Mouse (Mus musculus): Measurements from ENCODE around the gene Rassf10. TPM values are rescaled to one million over a fixed set of nuclear protein-coding genes. Genes with fewer than 3 reads are reported as not detected.

Rassf10 gene
- total RNA-seq, 2 experiments from 2014 or later, result 0.96 to 1.0 TPM

DNA sequence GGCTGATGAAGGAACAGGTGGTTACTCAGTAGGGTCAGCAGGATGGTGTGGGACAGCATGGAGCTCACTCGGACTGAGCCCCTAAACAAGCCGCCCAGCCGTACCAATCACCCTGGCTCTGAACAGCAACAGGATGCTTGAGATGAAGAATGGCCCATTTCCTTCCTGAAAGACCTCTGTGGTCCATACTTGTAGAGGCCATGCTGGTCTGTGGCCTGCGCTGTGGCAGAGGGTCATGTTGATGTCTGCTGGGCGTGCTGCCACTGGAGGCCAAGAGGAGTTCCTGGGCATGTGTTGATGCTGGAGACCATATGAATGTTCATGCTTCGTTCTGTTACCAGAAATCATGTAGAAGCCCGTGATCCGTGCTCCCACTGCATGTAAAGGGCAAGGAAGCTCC, 16.7 kb upstream of the Rassf10 start:
- TF ChIP-seq CTCF (conservative IDR thresholded peaks at IDR 0.05), result no peak
- no peak overlapping the region for H3K27ac ChIP-seq
- no peak overlapping the region for H3K4me3 ChIP-seq
- DNase-seq (ENCODE audit: low spot score in 2 of 2), result no peak

DNA sequence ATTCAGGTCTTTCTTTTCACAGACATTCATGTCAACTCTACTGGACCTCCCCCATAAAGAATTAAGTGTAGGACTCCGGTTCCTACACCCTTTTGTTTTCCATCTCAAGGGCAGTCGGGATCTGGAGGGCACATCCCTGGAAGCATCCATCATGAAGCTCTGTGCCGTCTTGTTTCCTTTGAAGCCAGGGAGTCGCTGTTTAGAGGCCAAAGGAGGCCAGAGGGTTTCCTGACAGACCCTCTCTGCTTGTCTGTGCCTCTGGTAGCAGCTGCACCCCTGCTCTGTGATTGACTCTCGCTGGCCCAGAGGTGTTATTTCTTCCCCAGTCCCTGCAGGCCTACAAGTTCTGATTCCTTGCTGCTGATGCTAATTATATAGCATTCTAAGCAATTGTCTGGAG, 14.8 kb upstream of the Rassf10 start:
- no peak for TF ChIP-seq CTCF (conservative IDR thresholded peaks at IDR 0.05)
- H3K4me3 ChIP-seq, result no peak overlapping the region
- H3K27ac ChIP-seq, result no peak overlapping the region
- no peak for DNase-seq (ENCODE audit: low spot score in 2 of 2)

DNA sequence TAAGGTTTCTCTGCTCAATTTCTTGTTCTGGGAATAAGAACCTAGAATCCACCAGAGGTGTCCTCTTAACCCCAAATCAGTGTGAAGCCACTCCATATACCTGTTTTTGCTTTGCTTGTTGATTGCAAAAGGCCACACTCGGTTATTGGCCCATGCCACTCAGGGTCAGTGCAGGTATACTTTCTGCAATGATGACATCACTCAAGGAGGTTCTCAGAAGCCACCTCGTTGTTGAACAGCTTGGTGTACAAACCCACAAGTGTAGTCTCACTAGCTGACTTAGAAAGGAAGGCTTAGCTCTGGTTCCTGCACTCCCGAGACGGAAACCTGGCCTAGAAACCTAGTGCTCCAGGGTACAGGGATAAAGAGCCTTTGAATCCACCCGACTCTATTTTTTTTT, 11.2 kb upstream of the Rassf10 start:
- H3K4me3 ChIP-seq, result no peak overlapping the region
- no peak for TF ChIP-seq CTCF (conservative IDR thresholded peaks at IDR 0.05)
- DNase-seq (ENCODE audit: low spot score in 2 of 2), result no peak
- no peak overlapping the region for H3K27ac ChIP-seq

GRCm38 (mm10) chr7:112943056-112943455, 10.7 kb upstream of the Rassf10 start:
- TF ChIP-seq CTCF (conservative IDR thresholded peaks at IDR 0.05), result no peak
- no peak for DNase-seq (ENCODE audit: low spot score in 2 of 2)
- H3K4me3 ChIP-seq, result no peak overlapping the region
- H3K27ac ChIP-seq, result no peak overlapping the region

GRCm38 (mm10) chr7:112946706-112947105, 7.1 kb upstream of the Rassf10 start:
- TF ChIP-seq CTCF (conservative IDR thresholded peaks at IDR 0.05), result no peak
- Histone ChIP-seq H3K27ac (no peak overlapping the region), H3K4me3 (no peak overlapping the region)
- DNase-seq (ENCODE audit: low spot score in 2 of 2), result no peak

- no peak for TF ChIP-seq CTCF (conservative IDR thresholded peaks at IDR 0.05)
- no peak for DNase-seq (ENCODE audit: low spot score in 2 of 2)
- Histone ChIP-seq H3K27ac (no peak overlapping the region), H3K4me3 (peak overlapping the region; percentile 47)
These were observed 765 bp downstream of the Rassf10 start for GRCm38 (mm10) chr7:112954351-112955102.

DNA sequence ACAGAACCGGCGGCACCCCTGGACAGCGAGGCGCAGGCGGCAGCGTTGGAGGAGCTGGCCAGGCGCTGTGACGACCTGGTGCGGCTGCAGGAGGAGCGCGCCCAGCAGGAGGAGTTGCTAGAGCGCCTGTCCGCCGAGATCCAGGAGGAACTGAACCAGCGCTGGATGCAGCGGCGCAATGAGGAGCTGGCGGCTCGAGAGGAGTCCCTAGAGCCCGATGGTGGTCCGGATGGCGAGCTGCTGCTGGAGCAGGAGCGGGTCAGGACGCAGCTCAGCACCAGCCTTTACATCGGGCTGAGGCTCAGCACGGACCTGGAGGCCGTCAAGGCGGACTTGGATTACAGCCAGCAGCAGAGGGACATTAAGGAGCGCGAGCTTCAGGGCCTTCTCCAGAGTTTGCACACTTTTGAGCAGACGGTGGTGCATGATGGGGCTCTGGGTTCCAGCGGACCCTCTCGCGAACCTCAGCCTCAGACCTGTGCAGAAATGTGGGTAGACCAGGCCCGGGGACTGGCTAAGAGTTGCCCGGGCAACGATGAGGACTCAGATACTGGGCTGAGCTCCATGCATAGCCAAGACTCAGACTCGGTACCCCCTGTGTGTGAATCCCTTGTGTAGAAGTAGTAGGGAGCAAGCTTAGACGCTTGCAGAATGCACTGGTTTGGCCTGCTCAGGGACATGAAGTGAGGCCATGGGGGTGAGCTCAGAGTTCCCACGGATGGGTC, 1.5 kb downstream of the Rassf10 start:
- Histone ChIP-seq H3K27ac (no peak overlapping the region), H3K4me3 (peak overlapping the region; percentile 47)
- no peak for DNase-seq (ENCODE audit: low spot score in 2 of 2)
- peak; percentile 34 for TF ChIP-seq CTCF (conservative IDR thresholded peaks at IDR 0.05)

GRCm38 (mm10) chr7:112955955-112956354, 2.2 kb downstream of the Rassf10 start:
- no peak overlapping the region for H3K4me3 ChIP-seq
- no peak for TF ChIP-seq CTCF (conservative IDR thresholded peaks at IDR 0.05)
- no peak overlapping the region for H3K27ac ChIP-seq
- no peak for DNase-seq (ENCODE audit: low spot score in 2 of 2)

DNA sequence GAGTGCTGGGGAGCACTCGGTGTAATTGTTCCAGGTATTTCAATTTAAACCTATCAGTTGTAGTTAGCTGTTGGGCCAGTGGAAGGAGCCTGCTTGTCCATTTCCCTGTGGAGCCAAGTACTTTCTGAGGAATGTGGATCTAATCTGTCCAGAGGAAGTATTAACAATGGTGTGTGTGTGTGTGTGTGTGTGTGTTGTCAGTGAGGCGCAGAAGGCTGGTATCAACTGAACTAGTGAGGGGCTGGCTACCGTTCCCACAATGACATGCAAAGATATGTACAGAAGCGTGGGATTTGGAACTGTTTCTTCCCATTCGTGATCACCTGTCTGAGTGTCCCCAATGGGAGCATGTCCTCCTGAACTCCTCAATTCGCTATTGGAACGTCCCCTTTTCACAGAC, 3.2 kb downstream of the Rassf10 start:
- DNase-seq (ENCODE audit: low spot score in 2 of 2), result no peak
- no peak overlapping the region for H3K27ac ChIP-seq
- no peak for TF ChIP-seq CTCF (conservative IDR thresholded peaks at IDR 0.05)
- no peak overlapping the region for H3K4me3 ChIP-seq

DNA sequence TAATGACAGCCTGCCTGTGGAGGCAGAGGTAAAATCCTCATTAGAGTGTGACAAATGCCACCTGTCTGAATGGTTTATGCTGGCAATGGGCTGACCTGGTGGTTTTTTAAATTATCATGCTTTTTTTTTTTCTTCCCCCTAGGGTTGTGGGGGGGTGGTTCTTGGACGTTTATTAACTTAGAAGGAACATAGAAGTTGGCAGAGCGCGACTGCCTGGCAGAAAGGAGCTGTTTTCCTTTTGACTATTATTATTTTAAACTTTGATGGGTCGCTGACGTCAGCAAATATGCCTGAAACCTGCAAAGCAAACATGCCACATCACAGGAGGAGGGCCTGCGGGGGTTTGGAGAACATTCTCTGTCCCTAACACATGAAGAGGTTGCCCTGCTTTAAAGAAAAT, 3.9 kb downstream of the Rassf10 start:
- H3K4me3 ChIP-seq, result no peak overlapping the region
- DNase-seq (ENCODE audit: low spot score in 2 of 2), result no peak
- no peak for TF ChIP-seq CTCF (conservative IDR thresholded peaks at IDR 0.05)

DNA sequence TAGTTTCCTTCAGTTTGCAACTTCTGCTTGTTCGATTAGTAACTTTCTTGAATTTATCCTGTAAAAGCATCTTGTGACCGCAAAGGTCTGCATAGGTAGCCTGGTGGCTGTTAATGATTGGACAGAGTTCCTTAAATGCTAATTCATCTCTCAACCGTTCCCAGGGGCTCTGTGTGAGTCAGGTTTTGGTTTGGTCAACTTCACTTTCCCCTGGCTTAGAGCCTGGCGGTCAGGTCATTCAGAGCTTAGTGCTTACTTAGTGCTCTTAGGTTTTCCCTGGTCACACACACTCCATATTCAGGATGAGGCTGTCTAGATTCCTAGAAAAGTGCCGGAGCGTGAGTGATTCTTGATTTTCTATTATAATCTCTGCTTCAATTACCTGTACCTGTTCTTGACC, 12.6 kb downstream of the Rassf10 start:
- no peak for DNase-seq (ENCODE audit: low spot score in 2 of 2)
- no peak overlapping the region for H3K27ac ChIP-seq
- no peak overlapping the region for H3K4me3 ChIP-seq
- TF ChIP-seq CTCF (conservative IDR thresholded peaks at IDR 0.05), result no peak

More for the DNA sequence above, 3.9 kb downstream of the Rassf10 start:
- H3K27ac ChIP-seq, result no peak overlapping the region

DNA sequence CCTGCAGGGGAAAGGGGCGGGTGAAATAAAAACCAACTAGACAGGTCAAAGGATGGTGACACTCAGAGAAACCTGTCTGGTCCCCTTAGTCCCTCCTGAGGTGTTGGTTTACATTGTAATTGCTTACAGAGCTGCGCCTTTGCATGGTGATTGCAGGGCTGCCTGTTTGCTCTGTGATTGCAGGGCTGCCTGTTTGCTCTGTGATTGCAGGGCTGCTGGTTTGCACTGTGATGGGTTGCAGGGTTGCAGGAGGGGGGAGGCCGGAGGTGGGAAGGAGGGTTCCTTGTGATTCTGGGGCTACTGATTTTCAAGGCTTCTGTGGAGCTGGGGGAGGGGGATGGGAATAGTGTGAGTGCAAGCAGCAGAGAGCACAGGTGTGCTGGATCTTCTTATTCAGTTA, 13.0 kb downstream of the Rassf10 start:
- no peak for TF ChIP-seq CTCF (conservative IDR thresholded peaks at IDR 0.05)
- no peak for DNase-seq (ENCODE audit: low spot score in 2 of 2)
- H3K4me3 ChIP-seq, result no peak overlapping the region

DNA sequence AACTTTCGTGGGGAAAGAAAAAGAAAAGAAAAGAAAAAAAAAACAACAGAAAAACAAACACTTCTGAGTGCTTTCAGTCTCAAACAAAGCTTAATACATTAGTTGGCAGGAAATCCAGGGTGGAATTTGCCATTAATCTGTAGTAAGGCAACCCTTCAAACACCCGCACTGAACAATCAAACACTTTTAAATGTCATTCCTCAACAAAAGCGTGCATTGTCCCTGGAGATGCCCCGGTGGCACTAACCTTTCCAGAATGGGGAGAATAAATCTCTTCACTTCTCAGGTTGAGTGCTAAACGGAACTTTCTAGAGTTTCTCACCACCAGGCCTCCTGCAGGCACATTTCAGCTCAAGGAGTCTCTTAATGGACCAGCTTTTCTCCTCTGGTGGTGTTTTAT, 29.6 kb downstream of the Rassf10 start:
- no peak for TF ChIP-seq CTCF (conservative IDR thresholded peaks at IDR 0.05)
- DNase-seq (ENCODE audit: low spot score in 2 of 2), result no peak
- H3K4me3 ChIP-seq, result no peak overlapping the region
- no peak overlapping the region for H3K27ac ChIP-seq

More for the DNA sequence above, 13.0 kb downstream of the Rassf10 start:
- H3K27ac ChIP-seq, result no peak overlapping the region
